Mouse (Mus musculus): ENCODE data around the gene Cenpl. TPM values are rescaled to one million over a fixed set of nuclear protein-coding genes. Genes with fewer than 3 reads are reported as not detected.
A peak's percentile ranks its signal among the peaks of the same experiment; 100 is the strongest.

Cenpl gene
- total and polyA plus RNA-seq, 2 experiments from 2014 or later = 2.0 to 6.1 TPM

DNA sequence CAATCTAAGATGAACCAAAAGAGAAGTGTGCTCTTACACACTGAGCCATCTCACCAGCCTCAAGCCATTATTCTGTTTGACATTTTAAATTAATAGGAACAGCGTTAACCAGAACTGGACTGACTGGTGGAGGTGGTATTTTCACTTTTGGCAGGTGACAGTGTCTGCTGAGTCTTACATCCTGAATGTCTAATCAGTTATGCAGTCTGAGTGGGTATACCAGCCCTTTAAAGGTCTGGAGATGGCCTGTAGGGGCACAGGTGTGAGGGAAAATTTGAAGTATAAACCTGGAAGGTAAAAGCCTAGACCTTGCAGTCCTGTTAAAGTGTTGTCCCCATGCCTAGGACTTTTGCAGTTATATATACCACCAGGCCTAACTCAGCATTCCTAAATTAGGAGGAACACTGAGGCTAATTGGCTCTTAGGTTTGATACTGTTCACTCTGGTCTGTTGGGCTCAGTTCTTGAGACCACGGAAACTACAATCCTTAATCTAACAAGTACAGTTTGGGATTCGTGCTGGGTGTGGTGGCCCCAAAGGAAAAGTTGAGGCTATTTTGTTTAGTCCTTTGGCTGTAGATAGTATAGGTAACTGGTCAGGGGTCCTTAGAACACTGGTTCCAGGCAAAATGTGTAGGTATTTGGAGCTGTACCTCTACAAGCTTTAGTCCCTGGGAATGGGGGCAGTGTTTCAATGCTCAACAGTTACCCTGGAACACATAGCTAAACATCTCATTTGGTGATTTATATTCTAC is 31.4 kb upstream of the Cenpl start:
- H3K27me3 ChIP-seq (ENCODE audit: insufficient read depth, low read length) = no peaks in the 10 kb centered on the region
- 12% methylated on average over 3 of the region's 3 CpGs for WGBS
- H3K36me3 ChIP-seq (ENCODE audit: insufficient read depth, low read length) = peaks cover 20% of the 10 kb centered on the region; the same call in 1 of the 2 replicates

DNA sequence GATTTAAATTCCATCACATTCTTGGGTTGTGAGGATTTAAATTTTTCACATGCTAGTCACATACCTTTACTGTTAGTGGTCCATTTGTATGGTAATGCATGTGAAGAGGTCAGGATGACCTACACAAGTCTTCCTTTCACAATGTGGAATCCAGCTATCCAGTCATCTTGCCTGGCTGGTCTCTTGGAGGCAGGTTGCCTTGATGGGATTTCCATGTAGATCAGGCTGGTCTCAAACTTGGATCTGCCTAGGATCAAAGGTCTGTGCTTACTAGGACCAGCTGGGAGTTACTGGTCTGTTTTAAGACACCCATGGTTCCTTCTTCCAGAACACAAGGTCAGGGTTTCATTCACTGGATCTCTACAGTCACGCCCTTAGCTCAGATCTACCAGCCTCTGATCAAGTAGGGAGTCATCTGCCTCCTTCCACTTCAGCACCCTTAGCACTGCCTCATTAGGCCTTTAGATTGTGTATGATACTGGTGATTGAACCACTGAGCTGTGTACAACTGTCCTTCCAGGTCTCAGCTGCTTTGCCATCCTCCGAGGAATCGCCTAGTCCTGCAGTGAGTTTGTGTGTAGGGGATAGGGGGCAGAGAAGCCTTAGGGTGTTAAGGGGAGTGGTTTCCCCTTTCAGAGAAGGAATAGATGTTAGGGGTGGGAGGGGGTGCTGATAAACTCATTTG is 30.6 kb upstream of the Cenpl start:
- ATAC-seq (ENCODE audit: low FRiP score) = no peak
- no peak overlapping the region for H3K9ac ChIP-seq (replicated peaks; ENCODE audit: low read length, poor library complexity, severe bottlenecking)
- peak; percentile 12 for DNase-seq (ENCODE audit: low spot score)
- no peak overlapping the region for H3K4me2 ChIP-seq (ENCODE audit: low read depth, low read length, poor library complexity, severe bottlenecking)
- WGBS = 19% methylated on average over 3 of the region's 3 CpGs
- no peaks in the 10 kb centered on the region for H3K9me3 ChIP-seq (ENCODE audit: low read length)
- TF ChIP-seq CTCF (IDR thresholded peaks at IDR 0.05) = no peak
- peaks cover 20% of the 10 kb centered on the region; the same call in 1 of the 2 replicates for H3K36me3 ChIP-seq (ENCODE audit: insufficient read depth, low read length)
- peak overlapping the region; percentile 55 for H3K27ac ChIP-seq (ENCODE audit: low read depth, low read length)
- no peaks in the 10 kb centered on the region for H3K27me3 ChIP-seq (ENCODE audit: insufficient read depth, low read length)
- peaks cover 3% of the 10 kb centered on the region; the same call in 1 of the 2 replicates for H3K4me1 ChIP-seq (ENCODE audit: insufficient read depth, low read length)
- H3K4me3 ChIP-seq (ENCODE audit: low read depth, low read length) = no peak overlapping the region

More for the DNA sequence above, 31.4 kb upstream of the Cenpl start:
- H3K27ac ChIP-seq (ENCODE audit: low read depth, low read length) = no peak overlapping the region
- H3K4me1 ChIP-seq (ENCODE audit: insufficient read depth, low read length) = peaks cover 3% of the 10 kb centered on the region; the same call in 1 of the 2 replicates
- no peaks in the 10 kb centered on the region for H3K9me3 ChIP-seq (ENCODE audit: low read length)
- ATAC-seq (ENCODE audit: low FRiP score) = no peak
- no peak overlapping the region for H3K4me3 ChIP-seq (ENCODE audit: low read depth, low read length)
- H3K4me2 ChIP-seq (ENCODE audit: low read depth, low read length, poor library complexity, severe bottlenecking) = no peak overlapping the region
- TF ChIP-seq CTCF (IDR thresholded peaks at IDR 0.05) = no peak
- no peak for DNase-seq (ENCODE audit: low spot score)
- no peak overlapping the region for H3K9ac ChIP-seq (replicated peaks; ENCODE audit: low read length, poor library complexity, severe bottlenecking)

- Histone ChIP-seq H3K4me2 (ENCODE audit: low read depth, low read length, poor library complexity, severe bottlenecking) (no peak overlapping the region), H3K4me3 (ENCODE audit: low read depth, low read length) (no peak overlapping the region), H3K9ac (replicated peaks; ENCODE audit: low read length, poor library complexity, severe bottlenecking) (no peak overlapping the region), H3K27ac (ENCODE audit: low read depth, low read length) (peak overlapping the region; percentile 55; the same call in 1 of the 2 replicates), H3K9me3 (ENCODE audit: low read length) (no peaks in the 10 kb centered on the region), H3K4me1 (ENCODE audit: insufficient read depth, low read length) (peaks cover 3% of the 10 kb centered on the region; the same call in 1 of the 2 replicates), H3K27me3 (ENCODE audit: insufficient read depth, low read length) (no peaks in the 10 kb centered on the region), H3K36me3 (ENCODE audit: insufficient read depth, low read length) (peaks cover 24% of the 10 kb centered on the region)
- WGBS = 30% methylated on average over 1 of the region's 1 CpGs
- DNase-seq (ENCODE audit: low spot score) = no peak
- TF ChIP-seq CTCF (IDR thresholded peaks at IDR 0.05) = no peak
- no peak for ATAC-seq (ENCODE audit: low FRiP score)
These were observed 30.1 kb upstream of the Cenpl start for GRCm38 (mm10) chr1:161040426-161040770.

DNA sequence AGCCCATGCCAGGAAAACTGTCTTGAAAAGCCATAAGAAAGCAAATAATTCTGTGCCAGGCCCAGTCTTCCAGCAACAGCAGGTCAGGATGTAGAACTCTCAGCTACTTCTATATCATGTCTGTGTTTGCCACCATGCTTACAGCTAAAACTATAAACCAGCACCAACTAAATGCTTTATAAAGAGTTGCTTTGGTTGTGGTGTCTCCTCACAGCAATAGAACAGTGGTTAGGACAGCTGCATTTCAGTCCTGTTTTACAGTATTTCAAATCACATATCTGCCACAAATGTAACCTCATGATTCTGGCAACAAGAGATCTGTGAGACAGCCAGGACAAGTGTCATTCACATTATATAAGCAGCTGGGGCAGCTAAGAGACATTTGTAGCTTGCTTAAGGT is 29.7 kb upstream of the Cenpl start:
- TF ChIP-seq CTCF (IDR thresholded peaks at IDR 0.05) = no peak
- peaks cover 29% of the 10 kb centered on the region for H3K36me3 ChIP-seq (ENCODE audit: insufficient read depth, low read length)

GRCm38 (mm10) chr1:161041261-161042020 is 29.1 kb upstream of the Cenpl start:
- H3K9ac ChIP-seq (replicated peaks; ENCODE audit: low read length, poor library complexity, severe bottlenecking) = no peak overlapping the region
- H3K4me2 ChIP-seq (ENCODE audit: low read depth, low read length, poor library complexity, severe bottlenecking) = no peak overlapping the region
- H3K4me3 ChIP-seq (ENCODE audit: low read depth, low read length) = no peak overlapping the region
- ATAC-seq (ENCODE audit: low FRiP score) = no peak
- DNase-seq (ENCODE audit: low spot score) = no peak
- TF ChIP-seq CTCF (IDR thresholded peaks at IDR 0.05) = no peak
- H3K36me3 ChIP-seq (ENCODE audit: insufficient read depth, low read length) = peaks cover 34% of the 10 kb centered on the region
- H3K9me3 ChIP-seq (ENCODE audit: low read length) = no peaks in the 10 kb centered on the region
- 92% methylated on average over 7 of the region's 7 CpGs for WGBS
- H3K27me3 ChIP-seq (ENCODE audit: insufficient read depth, low read length) = no peaks in the 10 kb centered on the region
- H3K4me1 ChIP-seq (ENCODE audit: insufficient read depth, low read length) = peaks cover 3% of the 10 kb centered on the region; the same call in 1 of the 2 replicates
- H3K27ac ChIP-seq (ENCODE audit: low read depth, low read length) = no peak overlapping the region

More for the DNA sequence above, 29.7 kb upstream of the Cenpl start:
- Histone ChIP-seq H3K4me2 (ENCODE audit: low read depth, low read length, poor library complexity, severe bottlenecking) (no peak overlapping the region), H3K4me3 (ENCODE audit: low read depth, low read length) (no peak overlapping the region), H3K4me1 (ENCODE audit: insufficient read depth, low read length) (peaks cover 3% of the 10 kb centered on the region; the same call in 1 of the 2 replicates), H3K9me3 (ENCODE audit: low read length) (no peaks in the 10 kb centered on the region), H3K9ac (replicated peaks; ENCODE audit: low read length, poor library complexity, severe bottlenecking) (no peak overlapping the region), H3K27me3 (ENCODE audit: insufficient read depth, low read length) (no peaks in the 10 kb centered on the region), H3K27ac (ENCODE audit: low read depth, low read length) (no peak overlapping the region)
- ATAC-seq (ENCODE audit: low FRiP score) = no peak
- DNase-seq (ENCODE audit: low spot score) = no peak
